Mouse (Mus musculus): ENCODE results near the gene Krt88.

DNA sequence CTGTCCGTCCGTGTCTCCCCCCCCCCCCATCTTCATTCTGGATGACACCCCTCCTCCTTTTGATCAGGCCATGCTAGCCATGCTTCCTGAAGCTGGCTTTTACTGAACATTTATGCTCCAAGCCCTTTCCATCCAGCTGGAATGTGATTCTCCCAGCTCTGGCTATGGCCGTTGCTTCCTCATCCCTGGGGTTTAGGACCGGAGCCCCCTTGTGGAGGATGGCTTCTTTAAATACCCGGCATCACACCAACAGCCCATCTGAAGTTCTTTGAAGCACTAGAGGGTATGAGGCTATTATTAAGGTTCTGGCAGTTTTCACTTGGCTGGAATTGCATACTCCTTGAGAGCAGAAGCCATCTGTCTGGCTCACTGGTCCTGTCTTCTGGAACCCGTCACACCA, 26.6 kb upstream of the Krt88 start:
- TF ChIP-seq CTCF (IDR thresholded peaks at IDR 0.05; ENCODE audit: extremely low read depth, insufficient read depth, insufficient read length, insufficient replicate concordance) (no peak), POLR2A (IDR thresholded peaks at IDR 0.05; ENCODE audit: low read depth, low read length) (no peak)
